Mouse (Mus musculus): ENCODE measurements around the gene Smarcd1. TPM values are rescaled to one million over a fixed set of nuclear protein-coding genes. Genes with fewer than 3 reads are reported as not detected.

Smarcd1 gene
- polyA plus RNA-seq, 1 experiment = 28.6 TPM

DNA sequence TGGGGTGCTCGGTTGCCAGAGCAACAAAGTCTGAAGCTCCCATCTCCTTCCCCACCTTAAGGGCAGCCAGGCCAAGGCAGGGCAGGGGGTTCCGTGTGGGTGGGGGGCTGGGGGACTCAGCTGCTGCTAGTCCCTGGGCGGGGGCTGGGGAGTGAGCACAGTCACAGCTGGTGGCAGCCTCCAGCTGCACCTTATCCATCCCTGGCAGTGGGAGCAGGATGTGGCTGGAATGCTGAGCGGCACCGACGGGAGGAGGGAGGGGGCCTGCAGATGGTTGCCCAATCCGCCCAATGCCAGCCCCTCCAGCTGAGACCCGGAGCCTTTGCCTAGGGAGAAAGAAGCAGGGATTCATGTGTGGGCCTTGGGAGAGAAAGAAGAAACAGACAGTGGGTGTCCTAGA, 24.8 kb upstream of the Smarcd1 start:
- Histone ChIP-seq H3K27me3 (ENCODE audit: control insufficient read depth, insufficient read depth, insufficient read length) (peaks cover 26% of the 10 kb centered on the region), H3K36me3 (ENCODE audit: control insufficient read depth, insufficient read depth) (no peaks in the 10 kb centered on the region), H3K79me3 (ENCODE audit: low read depth) (no peaks in the 10 kb centered on the region), H3K79me2 (ENCODE audit: control insufficient read depth, insufficient read depth) (no peaks in the 10 kb centered on the region), H3K4me3 (ENCODE audit: insufficient read depth, poor library complexity, severe bottlenecking) (no peak overlapping the region), H3ac (ENCODE audit: control insufficient read depth, insufficient read length, low read depth) (no peak overlapping the region)
- TF ChIP-seq MAX (IDR thresholded peaks at IDR 0.05) = no peak
- TF ChIP-seq USF1 (IDR thresholded peaks at IDR 0.05; ENCODE audit: low read depth) = no peak

DNA sequence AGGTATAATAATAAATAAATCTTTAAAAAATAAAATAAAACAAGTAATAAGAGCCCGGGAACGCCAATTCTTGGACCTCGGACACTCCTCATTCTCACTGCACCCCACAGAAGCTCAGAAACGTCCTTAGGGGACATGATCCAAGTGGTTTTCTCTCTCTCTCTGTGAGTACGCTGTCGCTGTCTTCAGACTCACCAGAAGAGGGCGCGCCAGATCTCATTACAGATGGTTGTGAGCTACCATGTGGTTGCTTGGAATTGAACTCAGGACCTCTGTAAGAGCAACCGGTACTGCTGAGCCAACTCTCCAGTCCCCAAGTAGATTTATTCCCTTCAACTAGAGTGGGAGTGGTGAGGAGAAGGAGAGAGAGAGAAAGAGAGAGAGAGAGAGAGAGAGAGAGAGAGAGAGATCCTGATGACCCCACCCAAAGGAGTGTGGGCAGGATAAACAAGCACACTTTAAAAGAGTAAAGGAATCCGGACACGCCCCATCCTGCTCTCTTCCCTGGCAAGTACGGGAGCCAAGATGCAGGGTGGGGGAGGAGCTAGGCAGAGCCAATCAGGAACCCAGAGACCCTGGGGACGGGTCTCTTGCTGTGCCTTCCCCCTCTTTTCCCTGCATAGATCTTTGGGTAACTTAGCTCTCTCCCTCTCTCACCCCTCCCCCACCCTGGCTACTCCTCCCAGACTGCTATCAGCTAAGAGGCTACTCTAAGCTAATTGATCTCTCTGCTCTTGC, 23.7 kb upstream of the Smarcd1 start:
- no peak for TF ChIP-seq MAX (IDR thresholded peaks at IDR 0.05)
- no peak for TF ChIP-seq USF1 (IDR thresholded peaks at IDR 0.05; ENCODE audit: low read depth)
- TF ChIP-seq CEBPB (IDR thresholded peaks at IDR 0.05; ENCODE audit: low read depth) = no peak
- no peak for TF ChIP-seq CTCF (IDR thresholded peaks at IDR 0.05; ENCODE audit: control insufficient read depth, insufficient read depth, insufficient read length)
- no peak for TF ChIP-seq FOSL1 (IDR thresholded peaks at IDR 0.05; ENCODE audit: insufficient read depth, low read length, poor library complexity, severe bottlenecking)
- no peak for TF ChIP-seq MYOG (IDR thresholded peaks at IDR 0.05; ENCODE audit: control insufficient read depth, extremely low read depth, insufficient read length)
- no peak for TF ChIP-seq MYOD1 (IDR thresholded peaks at IDR 0.05; ENCODE audit: control insufficient read depth, insufficient read length, low read depth)
- H3K27me3 ChIP-seq (ENCODE audit: control insufficient read depth, insufficient read depth, insufficient read length) = peaks cover 15% of the 10 kb centered on the region
- no peaks in the 10 kb centered on the region for H3K79me3 ChIP-seq (ENCODE audit: low read depth)
- H3ac ChIP-seq (ENCODE audit: control insufficient read depth, insufficient read length, low read depth) = no peak overlapping the region
- H3K79me2 ChIP-seq (ENCODE audit: control insufficient read depth, insufficient read depth) = no peaks in the 10 kb centered on the region
- no peak overlapping the region for H3K4me3 ChIP-seq (ENCODE audit: insufficient read depth, poor library complexity, severe bottlenecking)
- H3K36me3 ChIP-seq (ENCODE audit: control insufficient read depth, insufficient read depth) = no peaks in the 10 kb centered on the region

DNA sequence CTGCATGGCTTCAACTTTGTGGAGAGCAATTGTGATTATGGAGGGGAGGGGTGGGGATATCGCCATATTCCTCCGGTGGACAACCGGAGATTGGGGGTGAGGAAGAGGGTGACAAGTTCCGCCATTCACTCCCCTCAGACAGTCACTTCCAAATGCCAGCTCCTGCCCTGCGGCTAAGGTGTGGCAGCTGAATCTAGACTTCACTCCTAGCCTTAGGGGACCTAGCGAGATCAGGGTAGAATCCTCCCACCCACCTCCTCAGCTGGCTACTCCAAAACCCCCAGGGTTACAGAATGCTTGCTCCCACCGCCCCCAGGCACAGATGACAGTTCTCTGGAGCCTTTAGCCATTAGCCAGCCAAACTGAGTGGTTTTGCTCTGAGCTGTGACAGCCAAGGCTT, 22.9 kb upstream of the Smarcd1 start:
- no peaks in the 10 kb centered on the region for H3K36me3 ChIP-seq (ENCODE audit: control insufficient read depth, insufficient read depth)
- H3K4me3 ChIP-seq (ENCODE audit: insufficient read depth, poor library complexity, severe bottlenecking) = no peak overlapping the region
- no peak overlapping the region for H3ac ChIP-seq (ENCODE audit: control insufficient read depth, insufficient read length, low read depth)
- no peaks in the 10 kb centered on the region for H3K79me2 ChIP-seq (ENCODE audit: control insufficient read depth, insufficient read depth)
- no peak for TF ChIP-seq MYOD1 (IDR thresholded peaks at IDR 0.05; ENCODE audit: control insufficient read depth, insufficient read length, low read depth)
- TF ChIP-seq CTCF (IDR thresholded peaks at IDR 0.05; ENCODE audit: control insufficient read depth, insufficient read depth, insufficient read length) = no peak
- TF ChIP-seq MAX (IDR thresholded peaks at IDR 0.05) = no peak
- no peak for TF ChIP-seq FOSL1 (IDR thresholded peaks at IDR 0.05; ENCODE audit: insufficient read depth, low read length, poor library complexity, severe bottlenecking)
- no peak for TF ChIP-seq MYOG (IDR thresholded peaks at IDR 0.05; ENCODE audit: control insufficient read depth, extremely low read depth, insufficient read length)
- TF ChIP-seq CEBPB (IDR thresholded peaks at IDR 0.05; ENCODE audit: low read depth) = no peak
- TF ChIP-seq USF1 (IDR thresholded peaks at IDR 0.05; ENCODE audit: low read depth) = no peak
- H3K27me3 ChIP-seq (ENCODE audit: control insufficient read depth, insufficient read depth, insufficient read length) = peaks cover 8% of the 10 kb centered on the region
- no peaks in the 10 kb centered on the region for H3K79me3 ChIP-seq (ENCODE audit: low read depth)

DNA sequence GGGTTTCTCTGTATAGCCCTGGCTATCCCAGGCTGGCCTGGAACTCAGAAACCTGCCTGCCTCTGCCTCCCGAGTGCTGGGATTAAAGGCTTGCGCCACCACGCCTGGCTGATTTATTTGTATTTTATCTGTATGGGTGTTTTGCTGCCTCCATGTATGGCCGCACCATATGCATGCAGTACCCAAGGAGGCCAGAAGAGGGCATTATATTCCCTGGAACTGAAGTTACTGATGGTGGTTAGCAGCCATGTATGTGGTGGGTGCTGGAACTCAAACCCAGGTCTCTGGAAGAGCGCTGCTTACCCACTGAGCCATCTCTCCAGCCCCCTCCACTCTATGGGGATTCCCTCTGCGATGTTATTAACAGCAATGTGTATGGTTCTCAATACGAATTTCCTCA, 19.0 kb upstream of the Smarcd1 start:
- Histone ChIP-seq H3ac (ENCODE audit: control insufficient read depth, insufficient read length, low read depth) (no peak overlapping the region), H3K79me3 (ENCODE audit: low read depth) (no peaks in the 10 kb centered on the region), H3K4me3 (ENCODE audit: insufficient read depth, poor library complexity, severe bottlenecking) (no peak overlapping the region), H3K36me3 (ENCODE audit: control insufficient read depth, insufficient read depth) (no peaks in the 10 kb centered on the region), H3K79me2 (ENCODE audit: control insufficient read depth, insufficient read depth) (no peaks in the 10 kb centered on the region), H3K27me3 (ENCODE audit: control insufficient read depth, insufficient read depth, insufficient read length) (peaks cover 27% of the 10 kb centered on the region)
- TF ChIP-seq MAX (IDR thresholded peaks at IDR 0.05) (no peak), MYOG (IDR thresholded peaks at IDR 0.05; ENCODE audit: control insufficient read depth, extremely low read depth, insufficient read length) (no peak), MYOD1 (IDR thresholded peaks at IDR 0.05; ENCODE audit: control insufficient read depth, insufficient read length, low read depth) (no peak), CEBPB (IDR thresholded peaks at IDR 0.05; ENCODE audit: low read depth) (no peak), CTCF (IDR thresholded peaks at IDR 0.05; ENCODE audit: control insufficient read depth, insufficient read depth, insufficient read length) (peak; percentile 6), FOSL1 (IDR thresholded peaks at IDR 0.05; ENCODE audit: insufficient read depth, low read length, poor library complexity, severe bottlenecking) (no peak)

DNA sequence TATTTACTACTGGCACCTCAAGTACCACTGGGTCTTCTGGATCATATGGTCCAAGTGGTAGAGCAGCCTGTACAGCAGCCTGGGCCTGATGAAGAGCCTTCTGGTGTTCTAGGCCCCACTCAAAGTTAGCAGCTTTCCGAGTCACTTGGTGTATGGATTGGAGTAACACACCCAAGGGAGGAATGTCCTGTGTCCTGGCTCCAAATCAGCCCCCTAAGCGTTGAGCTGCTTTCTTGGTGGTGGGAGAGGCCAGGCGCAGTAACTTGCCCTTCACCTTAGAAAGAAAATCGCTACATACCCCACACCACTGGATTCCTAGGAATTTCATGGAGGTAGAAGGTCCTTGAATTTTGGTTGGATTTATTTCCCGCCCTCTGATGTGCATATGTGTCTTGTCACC, 17.8 kb upstream of the Smarcd1 start:
- H3K27me3 ChIP-seq (ENCODE audit: control insufficient read depth, insufficient read depth, insufficient read length) = peaks cover 27% of the 10 kb centered on the region
- no peak for TF ChIP-seq CTCF (IDR thresholded peaks at IDR 0.05; ENCODE audit: control insufficient read depth, insufficient read depth, insufficient read length)
- no peak for TF ChIP-seq MAX (IDR thresholded peaks at IDR 0.05)
- no peak for TF ChIP-seq MYOD1 (IDR thresholded peaks at IDR 0.05; ENCODE audit: control insufficient read depth, insufficient read length, low read depth)
- TF ChIP-seq MYOG (IDR thresholded peaks at IDR 0.05; ENCODE audit: control insufficient read depth, extremely low read depth, insufficient read length) = no peak
- no peak for TF ChIP-seq USF1 (IDR thresholded peaks at IDR 0.05; ENCODE audit: low read depth)
- no peak overlapping the region for H3ac ChIP-seq (ENCODE audit: control insufficient read depth, insufficient read length, low read depth)
- no peaks in the 10 kb centered on the region for H3K79me3 ChIP-seq (ENCODE audit: low read depth)
- no peaks in the 10 kb centered on the region for H3K79me2 ChIP-seq (ENCODE audit: control insufficient read depth, insufficient read depth)
- no peaks in the 10 kb centered on the region for H3K36me3 ChIP-seq (ENCODE audit: control insufficient read depth, insufficient read depth)
- no peak overlapping the region for H3K4me3 ChIP-seq (ENCODE audit: insufficient read depth, poor library complexity, severe bottlenecking)

DNA sequence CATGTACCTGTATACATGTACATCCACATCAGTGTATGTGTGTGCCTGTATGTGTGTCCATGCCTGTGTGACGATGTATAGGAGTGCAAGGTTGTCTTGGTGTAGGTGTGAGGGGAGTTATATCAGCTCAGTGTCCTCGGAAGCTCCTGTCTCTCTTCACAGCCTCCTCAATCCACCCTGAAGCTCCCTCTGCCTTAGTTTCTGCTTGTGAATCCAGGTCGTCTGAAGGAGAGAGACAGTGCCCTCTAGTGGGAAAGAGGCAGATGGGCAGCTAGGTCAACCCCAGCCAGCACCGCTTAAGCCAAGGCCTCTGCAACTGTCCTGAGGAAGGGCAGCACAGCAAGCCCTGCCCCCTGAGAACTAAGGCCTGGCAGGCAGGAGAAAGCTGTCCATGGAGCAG, 13.2 kb upstream of the Smarcd1 start:
- TF ChIP-seq CTCF (IDR thresholded peaks at IDR 0.05; ENCODE audit: control insufficient read depth, insufficient read depth, insufficient read length) = peak; percentile 92
- TF ChIP-seq USF1 (IDR thresholded peaks at IDR 0.05; ENCODE audit: low read depth) = no peak
- Histone ChIP-seq H3K79me3 (ENCODE audit: low read depth) (no peaks in the 10 kb centered on the region), H3K79me2 (ENCODE audit: control insufficient read depth, insufficient read depth) (no peaks in the 10 kb centered on the region), H3K27me3 (ENCODE audit: control insufficient read depth, insufficient read depth, insufficient read length) (peaks cover 42% of the 10 kb centered on the region), H3K4me3 (ENCODE audit: insufficient read depth, poor library complexity, severe bottlenecking) (no peak overlapping the region), H3ac (ENCODE audit: control insufficient read depth, insufficient read length, low read depth) (no peak overlapping the region), H3K36me3 (ENCODE audit: control insufficient read depth, insufficient read depth) (no peaks in the 10 kb centered on the region)
